In the genomic region with DNA sequence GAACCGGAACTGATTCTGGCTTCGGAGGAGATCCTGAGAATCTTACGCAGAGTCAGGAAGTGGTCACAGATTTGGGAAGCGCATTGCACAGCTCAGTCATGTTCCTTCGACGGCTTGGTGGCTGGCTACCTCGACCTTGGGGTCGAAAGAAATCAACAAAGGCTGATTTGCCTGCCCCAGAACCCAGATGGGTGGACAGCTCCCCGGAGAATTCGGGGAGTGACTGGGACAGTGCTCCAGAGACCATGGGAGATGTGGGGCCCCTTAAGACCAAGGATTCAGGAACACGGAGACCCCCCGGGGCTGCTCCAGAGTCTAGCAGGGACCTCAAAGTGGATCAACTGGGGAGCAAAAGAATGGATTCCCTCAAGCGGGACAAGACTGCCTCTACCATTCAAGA, we compare ENCODE assay signal across 8 mouse cellular contexts. TPM values are rescaled to one million over a fixed set of nuclear protein-coding genes. Genes with fewer than 3 reads are reported as not detected.
DNase-seq lines count a peak whose midpoint lies in the region; ATAC-seq and TF ChIP-seq lines count a peak whose summit lies in the region.

No protein-coding gene starts in this region.

- intact Hi-C loops in heart, adult 2 months (cut with DNase I): loop anchor here (5.0 kb wide), 1 partner anchor 35 kb away; a partner anchor contains a TSS
- intact Hi-C loops in left cerebral cortex, postnatal 14 days (cut with DNase I): no loop called here

- in situ Hi-C loops in CH12.LX (cut with MboI; ENCODE audit: low pct_ligation_motif_present, low pct_unique_long_range_greater_than_20kb, low sequenced_read_pairs): no loop called here

- H3K36me3 ChIP-seq in heart, adult 2 months (ENCODE audit: control insufficient read depth, insufficient read depth, low read length): no peaks in the 10 kb centered on the region
- peaks cover 29 to 60% of the 10 kb centered on the region in 2 experiments for H3K36me3 ChIP-seq in CH12.LX (replicated peaks in 1 of 2; ENCODE audit: control insufficient read depth in 1 of 2, insufficient read depth in 1 of 2, low read length in 1 of 2)
- peaks cover 21% of the 10 kb centered on the region for H3K36me3 ChIP-seq in heart, postnatal 0 days (replicated peaks; ENCODE audit: control insufficient read depth, insufficient read depth, low read length)

- TF ChIP-seq POLR2A in heart, adult 2 months (IDR thresholded peaks at IDR 0.05; ENCODE audit: insufficient read depth, low read depth, low read length): no peak
- no peak for TF ChIP-seq POLR2A in CH12.LX (IDR thresholded peaks at IDR 0.05; ENCODE audit: low read depth, low read length)

- H3K4me3 ChIP-seq in heart, adult 2 months: peak overlapping the region; percentile 78
- H3K4me3 ChIP-seq in CH12.LX (replicated peaks in 1 of 3; ENCODE audit: low read depth in 2 of 3, low read length in 2 of 3, poor library complexity in 1 of 3): peak overlapping the region; percentile 74 to 87 (median 86)
- H3K4me3 ChIP-seq in heart, postnatal 0 days (ENCODE audit: low read depth, low read length): peak overlapping the region; percentile 64

- peak overlapping the region; percentile 90 for H3K27ac ChIP-seq in heart, adult 2 months
- H3K27ac ChIP-seq in CH12.LX (ENCODE audit: insufficient read depth, low read depth): peak overlapping the region; percentile 57; the same call in 1 of the 2 replicates
- peak overlapping the region; percentile 89 for H3K27ac ChIP-seq in heart, postnatal 0 days (ENCODE audit: low read depth)

- TF ChIP-seq CTCF in heart, adult 2 months (IDR thresholded peaks at IDR 0.05): no peak
- TF ChIP-seq CTCF in CH12.LX (conservative IDR thresholded peaks at IDR 0.05 in 1 of 2, IDR thresholded peaks at IDR 0.05 in 1 of 2; ENCODE audit: low read depth in 2 of 2, low read length in 2 of 2): no peak
- TF ChIP-seq CTCF in heart, postnatal 0 days (IDR thresholded peaks at IDR 0.05; ENCODE audit: low read depth): no peak

- no peak for DNase-seq in heart, adult 2 months
- DNase-seq in heart, postnatal 4 days: no peak
- DNase-seq in CH12.LX (ENCODE audit: extremely low read depth): no peak
- DNase-seq in heart, postnatal 0 days (ENCODE audit: low spot score): no peak
- no peak for DNase-seq in urinary bladder, postnatal 36 days (ENCODE audit: low spot score in 2 of 2)
- DNase-seq in urinary bladder, postnatal 10 days (ENCODE audit: low spot score): no peak
- no peak for DNase-seq in left cerebral cortex, postnatal 14 days (ENCODE audit: low spot score in 2 of 2)

- peaks cover 4% of the 10 kb centered on the region for H3K4me1 ChIP-seq in heart, adult 2 months (ENCODE audit: control insufficient read depth, insufficient read depth, low read length)
- peaks cover 5 to 43% of the 10 kb centered on the region in 2 experiments for H3K4me1 ChIP-seq in CH12.LX (ENCODE audit: control insufficient read depth in 1 of 2, insufficient read depth in 2 of 2)
- peaks cover 20% of the 10 kb centered on the region for H3K4me1 ChIP-seq in heart, postnatal 0 days (ENCODE audit: control insufficient read depth, insufficient read depth)

- no peaks in the 10 kb centered on the region for H3K27me3 ChIP-seq in heart, adult 2 months (ENCODE audit: control insufficient read depth, insufficient read depth, low read length)
- H3K27me3 ChIP-seq in CH12.LX (replicated peaks): no peaks in the 10 kb centered on the region
- no peaks in the 10 kb centered on the region for H3K27me3 ChIP-seq in heart, postnatal 0 days (ENCODE audit: control insufficient read depth, insufficient read depth, low read length)

- H3K9me3 ChIP-seq in CH12.LX (replicated peaks; ENCODE audit: low read length): no peaks in the 10 kb centered on the region
- H3K9me3 ChIP-seq in heart, postnatal 0 days (replicated peaks; ENCODE audit: control insufficient read depth, low read length): no peaks in the 10 kb centered on the region

- H3K9ac ChIP-seq in heart, adult 2 months (ENCODE audit: low read depth, low read length): peak overlapping the region; percentile 88
- H3K9ac ChIP-seq in CH12.LX (ENCODE audit: insufficient read depth, low read depth): peak overlapping the region; percentile 95
- H3K9ac ChIP-seq in heart, postnatal 0 days (replicated peaks; ENCODE audit: low read depth, low read length): peak overlapping the region; percentile 76

- dilution Hi-C loops in CH12.LX (cut with MboI; ENCODE audit: extremely low pct_ligation_motif_present, extremely low pct_unique_long_range_greater_than_20kb, low sequenced_read_pairs): no loop called here

- WGBS in heart, adult 2 months: 44% methylated on average over 13 of the region's 13 CpGs
- 58% methylated on average over 13 of the region's 13 CpGs for WGBS in heart, postnatal 0 days

- H3K79me2 ChIP-seq in heart, adult 2 months (replicated peaks; ENCODE audit: control insufficient read depth, insufficient read depth, low read length): no peaks in the 10 kb centered on the region
- peaks cover 31% of the 10 kb centered on the region for H3K79me2 ChIP-seq in CH12.LX (replicated peaks; ENCODE audit: control insufficient read depth, extremely low read depth, insufficient read depth, poor library complexity, severe bottlenecking)

- TF ChIP-seq RAD21 in CH12.LX (IDR thresholded peaks at IDR 0.05; ENCODE audit: low read depth, low read length): no peak

- no peak for ATAC-seq in heart, postnatal 0 days (ENCODE audit: insufficient read depth, low read depth)
- peak; percentile 14; the same call in 1 of the 2 replicates for ATAC-seq in megakaryocyte, adult 5-6 weeks (ENCODE audit: poor library complexity, severe bottlenecking)

- no peak for TF ChIP-seq EP300 in heart, adult 2 months (IDR thresholded peaks at IDR 0.05; ENCODE audit: insufficient read depth, low read depth, low read length)
- no peak for TF ChIP-seq EP300 in CH12.LX (IDR thresholded peaks at IDR 0.05; ENCODE audit: low read length)
- no peak for TF ChIP-seq EP300 in heart, postnatal 0 days (IDR thresholded peaks at IDR 0.05; ENCODE audit: low read depth)

- H3K4me2 ChIP-seq in CH12.LX (ENCODE audit: insufficient read depth, low read depth, poor library complexity, severe bottlenecking): peak overlapping the region; percentile 72
- peak overlapping the region; percentile 68 for H3K4me2 ChIP-seq in heart, postnatal 0 days (ENCODE audit: low read depth, low read length)

RNA-seq across cellular contexts. Expression of a gene that starts 0.8 kb away (rescaled TPM):
- 10 to 100 TPM; 30.2 to 31.3 TPM for total RNA-seq in heart, adult 2 months (2021)
- polyA plus RNA-seq in heart, adult 2 months (2012; rRNA removed): 7.7 and 11.8 TPM in 2 replicates
- 10 to 100 TPM; 26.6 to 27.3 TPM for total RNA-seq in heart, postnatal 4 days (2021)
- 15.6 and 17.0 TPM in 2 replicates for total RNA-seq in CH12.LX (2012; rRNA removed)
- 8.8 and 11.9 TPM in 2 replicates for total RNA-seq in CH12.LX (2014; rRNA removed)
- 8.7 and 13.8 TPM in 2 replicates for polyA plus RNA-seq in CH12.LX (2012; ENCODE audit: insufficient read length, low read depth)
- total RNA-seq in heart, postnatal 0 days (2014; rRNA removed; ENCODE audit: low replicate concordance): 22.3 and 135 TPM in 2 replicates
- polyA plus RNA-seq in heart, postnatal 0 days (2015; fragmentation: Nextera tagmentation; extraction: Ambion mirVana): 16.4 and 17.3 TPM in 2 replicates
- 4.5 and 4.7 TPM in 2 replicates for total RNA-seq in megakaryocyte, adult 5-6 weeks (2015)
- total RNA-seq in megakaryocyte, adult 5-6 weeks (2017): 13.0 and 26.1 TPM in 2 replicates
- total RNA-seq in left cerebral cortex, postnatal 14 days (2021): 10 to 100 TPM; 24.6 TPM

RNA-seq across cellular contexts. Expression of a gene that starts 4.8 kb away (rescaled TPM):
- total RNA-seq in heart, adult 2 months (2021): not detected
- not detected in 2 replicates for polyA plus RNA-seq in heart, adult 2 months (2012; rRNA removed)
- total RNA-seq in heart, postnatal 4 days (2021): not detected
- total RNA-seq in CH12.LX (2012; rRNA removed) (0.21 TPM in 1 of 2 replicates, not detected in the other), CH12.LX (2014; rRNA removed) (not detected in 2 replicates)
- polyA plus RNA-seq in CH12.LX (2012; ENCODE audit: insufficient read length, low read depth): 0.39 and 0.41 TPM in 2 replicates
- total RNA-seq in heart, postnatal 0 days (2014; rRNA removed; ENCODE audit: low replicate concordance): not detected in 2 replicates
- polyA plus RNA-seq in heart, postnatal 0 days (2015; fragmentation: Nextera tagmentation; extraction: Ambion mirVana): 0.11 TPM in 2 replicates
- 0.38 TPM in 1 of 2 replicates, not detected in the other for total RNA-seq in megakaryocyte, adult 5-6 weeks (2015)
- 0.26 TPM in 1 of 2 replicates, not detected in the other for total RNA-seq in megakaryocyte, adult 5-6 weeks (2017)
- total RNA-seq in left cerebral cortex, postnatal 14 days (2021): not detected

RNA-seq across cellular contexts. Expression of a gene that starts 5.2 kb away (rescaled TPM):
- total RNA-seq in heart, adult 2 months (2021): 100 to 1,000 TPM; 149 to 170 TPM
- polyA plus RNA-seq in heart, adult 2 months (2012; rRNA removed): 297 and 301 TPM in 2 replicates
- total RNA-seq in heart, postnatal 4 days (2021): 100 to 1,000 TPM; 189 to 196 TPM
- total RNA-seq in CH12.LX (2012; rRNA removed): 130 and 143 TPM in 2 replicates
- 85.3 and 89.3 TPM in 2 replicates for total RNA-seq in CH12.LX (2014; rRNA removed)
- 267 and 348 TPM in 2 replicates for polyA plus RNA-seq in CH12.LX (2012; ENCODE audit: insufficient read length, low read depth)
- 239 and 244 TPM in 2 replicates for total RNA-seq in heart, postnatal 0 days (2014; rRNA removed; ENCODE audit: low replicate concordance)
- 232 and 241 TPM in 2 replicates for polyA plus RNA-seq in heart, postnatal 0 days (2015; fragmentation: Nextera tagmentation; extraction: Ambion mirVana)
- total RNA-seq in megakaryocyte, adult 5-6 weeks (2015): 404 and 428 TPM in 2 replicates
- 323 and 362 TPM in 2 replicates for total RNA-seq in megakaryocyte, adult 5-6 weeks (2017)
- 100 to 1,000 TPM; 195 to 225 TPM for total RNA-seq in left cerebral cortex, postnatal 14 days (2021)

RNA-seq across cellular contexts. Expression of a gene that starts 5.8 kb away (rescaled TPM):
- 1 to 10 TPM; 6.8 to 8.5 TPM for total RNA-seq in heart, adult 2 months (2021)
- 9.5 TPM in 2 replicates for polyA plus RNA-seq in heart, adult 2 months (2012; rRNA removed)
- 1 to 10 TPM; 6.0 to 6.2 TPM for total RNA-seq in heart, postnatal 4 days (2021)
- total RNA-seq in CH12.LX (2012; rRNA removed) (42.7 and 43.0 TPM in 2 replicates), CH12.LX (2014; rRNA removed) (32.6 and 36.6 TPM in 2 replicates)
- 32.5 and 33.6 TPM in 2 replicates for polyA plus RNA-seq in CH12.LX (2012; ENCODE audit: insufficient read length, low read depth)
- 4.2 and 24.1 TPM in 2 replicates for total RNA-seq in heart, postnatal 0 days (2014; rRNA removed; ENCODE audit: low replicate concordance)
- polyA plus RNA-seq in heart, postnatal 0 days (2015; fragmentation: Nextera tagmentation; extraction: Ambion mirVana): 9.1 and 9.6 TPM in 2 replicates
- total RNA-seq in megakaryocyte, adult 5-6 weeks (2015): 22.6 and 24.6 TPM in 2 replicates
- 48.5 and 50.0 TPM in 2 replicates for total RNA-seq in megakaryocyte, adult 5-6 weeks (2017)
- total RNA-seq in left cerebral cortex, postnatal 14 days (2021): 10 to 100 TPM; 13.2 to 13.8 TPM

RNA-seq across cellular contexts. Expression of a gene that starts 8.0 kb away (rescaled TPM):
- 100 to 1,000 TPM; 216 to 252 TPM for total RNA-seq in heart, adult 2 months (2021)
- 140 and 150 TPM in 2 replicates for polyA plus RNA-seq in heart, adult 2 months (2012; rRNA removed)
- total RNA-seq in heart, postnatal 4 days (2021): 100 to 1,000 TPM; 318 to 321 TPM
- total RNA-seq in CH12.LX (2012; rRNA removed) (73.0 and 73.7 TPM in 2 replicates), CH12.LX (2014; rRNA removed) (21.7 and 26.0 TPM in 2 replicates)
- 133 and 152 TPM in 2 replicates for polyA plus RNA-seq in CH12.LX (2012; ENCODE audit: insufficient read length, low read depth)
- 188 and 235 TPM in 2 replicates for total RNA-seq in heart, postnatal 0 days (2014; rRNA removed; ENCODE audit: low replicate concordance)
- polyA plus RNA-seq in heart, postnatal 0 days (2015; fragmentation: Nextera tagmentation; extraction: Ambion mirVana): 35.6 and 37.7 TPM in 2 replicates
- total RNA-seq in megakaryocyte, adult 5-6 weeks (2015): 87.9 and 91.7 TPM in 2 replicates
- 72.4 and 90.5 TPM in 2 replicates for total RNA-seq in megakaryocyte, adult 5-6 weeks (2017)
- 100 to 1,000 TPM; 285 to 306 TPM for total RNA-seq in left cerebral cortex, postnatal 14 days (2021)
